Mouse (Mus musculus) cerebellum, adult 2 months (tissue): Measurements from ENCODE around the gene Wbp2nl.

Source experiments
- CTCF ChIP-seq: fragments of 200-500 bp; IDR thresholded peaks from 2 replicates; pipeline ENCODE4 v1.5.1; 2011; ENCODE audit warnings: low read depth, mild to moderate bottlenecking, control low read depth, low read length, moderate library complexity, borderline replicate concordance; ENCODE audit not compliant: insufficient read depth
- POLR2A ChIP-seq: fragments of 200-500 bp; IDR thresholded peaks from 2 replicates; pipeline ENCODE4 v1.6.1; 2011; ENCODE audit warnings: low read length, control low read depth, borderline replicate concordance; ENCODE audit not compliant: insufficient read depth

DNA sequence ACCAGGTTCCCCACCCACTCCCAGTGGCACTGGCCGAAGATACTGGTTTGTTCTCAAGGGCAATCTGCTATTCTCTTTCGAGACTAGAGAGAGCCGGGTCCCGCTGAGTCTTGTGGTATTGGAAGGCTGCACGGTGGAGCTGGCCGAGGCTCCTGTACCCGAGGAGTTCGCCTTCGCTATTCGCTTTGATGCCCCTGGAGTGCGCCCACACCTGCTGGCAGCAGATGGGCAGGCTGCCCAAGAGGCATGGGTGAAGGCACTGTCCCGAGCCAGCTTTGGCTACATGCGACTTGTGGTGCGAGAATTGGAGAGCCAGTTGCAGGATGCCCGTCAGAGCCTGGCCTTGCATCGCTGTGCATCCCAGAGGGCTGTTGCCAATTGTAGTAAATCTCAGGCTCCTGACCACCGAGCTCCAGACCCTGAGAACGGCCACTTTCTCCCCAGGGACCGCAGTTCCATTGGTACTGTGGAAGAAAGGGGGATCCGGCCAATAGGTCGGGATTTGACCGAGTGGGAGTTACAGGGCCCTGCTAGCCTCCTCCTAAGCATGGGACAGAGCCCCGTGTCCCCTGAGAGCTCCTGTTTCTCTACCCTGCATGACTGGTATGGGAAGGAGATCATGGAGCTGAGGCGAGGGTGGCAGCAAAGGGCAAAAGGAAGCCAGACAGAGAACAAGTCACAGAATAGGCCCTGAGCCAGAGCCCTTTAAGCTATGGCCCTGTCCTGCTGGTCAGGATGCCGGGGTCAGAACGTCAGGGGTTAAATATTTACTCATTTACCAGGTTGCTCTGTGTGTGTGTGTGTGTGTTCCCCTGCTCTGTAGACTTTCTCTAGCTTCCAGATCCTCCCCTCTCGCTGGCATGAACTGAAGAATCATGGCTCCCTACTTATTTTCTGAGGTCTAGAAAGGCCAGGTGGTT is 44.9 kb downstream of the Wbp2nl start:
- TF ChIP-seq CTCF (no peak), POLR2A (no peak)
